Mouse (Mus musculus): ENCODE results near the gene Zfp740.

The Zfp740 gene

DNA sequence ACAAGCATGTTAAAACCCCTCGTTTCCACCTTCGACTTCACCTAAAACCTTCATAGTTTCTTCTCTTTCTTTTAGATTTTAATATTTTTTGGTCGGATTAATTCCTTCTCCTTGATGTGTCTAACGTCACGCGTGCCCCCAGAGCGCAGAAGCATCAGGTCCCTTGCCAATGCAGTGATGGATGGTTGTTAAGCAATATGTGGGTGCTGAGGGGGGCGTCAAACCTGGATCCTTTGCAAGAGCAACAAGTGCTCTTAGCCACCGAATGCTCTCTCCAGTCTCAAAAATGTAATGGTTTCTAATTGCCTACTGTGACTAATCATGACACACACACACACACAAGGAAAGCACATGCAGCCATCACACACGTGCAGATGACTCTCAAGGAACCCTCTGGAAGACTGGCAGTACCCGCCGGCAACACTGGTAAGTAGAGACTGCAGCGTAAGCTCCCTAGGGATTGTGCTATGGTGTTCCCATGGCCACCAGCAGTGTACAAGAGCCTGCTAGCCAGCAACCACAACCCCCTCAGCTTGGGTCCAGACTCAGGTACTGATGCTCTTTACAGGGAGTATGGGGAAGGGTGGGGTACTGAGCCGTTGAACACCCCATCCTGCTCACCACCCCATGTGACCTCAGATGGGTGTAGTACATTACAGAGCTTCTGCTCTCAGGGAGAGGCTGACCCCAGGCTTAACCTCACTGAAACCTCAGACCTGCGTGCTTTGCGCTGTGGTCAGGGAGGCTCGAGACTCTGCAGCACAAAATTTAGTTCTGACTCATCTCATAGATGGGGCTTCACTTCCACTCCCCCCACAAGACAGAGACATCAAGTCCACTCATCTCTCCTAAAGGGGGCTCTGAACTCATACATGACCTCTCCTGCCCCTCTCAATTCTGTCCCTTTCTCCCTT is 27.6 kb downstream of the Zfp740 start:
- DNase-seq: peak in 1 of 2 experiments; percentile 28

- no peak for DNase-seq
These were observed 28.7 kb downstream of the Zfp740 start, which contains the start of gene Itgb7 for GRCm38 (mm10) chr15:102231748-102232147. Gene Itgb7, minus strand, starts transcription at chr15:102231944.

DNA sequence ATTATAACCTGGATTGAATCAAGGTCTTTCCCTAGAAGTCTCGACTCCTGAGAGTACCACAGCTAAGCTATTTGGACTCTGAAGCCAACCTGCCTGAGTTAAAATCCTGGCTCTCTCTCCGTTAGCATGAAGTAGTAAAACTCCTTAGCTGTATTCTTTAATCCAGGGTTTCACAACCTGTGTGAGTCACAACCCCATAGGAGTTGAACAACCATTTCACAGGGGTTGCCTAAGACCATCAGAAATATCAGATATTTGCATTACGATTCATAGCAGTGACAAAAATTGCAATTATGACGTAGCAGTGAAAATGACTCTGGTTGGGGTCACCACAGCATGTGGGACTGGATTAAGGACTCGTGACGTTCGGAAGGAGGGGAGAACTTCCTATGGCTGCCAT is 29.7 kb downstream of the Zfp740 start:
- no peak for DNase-seq

DNA sequence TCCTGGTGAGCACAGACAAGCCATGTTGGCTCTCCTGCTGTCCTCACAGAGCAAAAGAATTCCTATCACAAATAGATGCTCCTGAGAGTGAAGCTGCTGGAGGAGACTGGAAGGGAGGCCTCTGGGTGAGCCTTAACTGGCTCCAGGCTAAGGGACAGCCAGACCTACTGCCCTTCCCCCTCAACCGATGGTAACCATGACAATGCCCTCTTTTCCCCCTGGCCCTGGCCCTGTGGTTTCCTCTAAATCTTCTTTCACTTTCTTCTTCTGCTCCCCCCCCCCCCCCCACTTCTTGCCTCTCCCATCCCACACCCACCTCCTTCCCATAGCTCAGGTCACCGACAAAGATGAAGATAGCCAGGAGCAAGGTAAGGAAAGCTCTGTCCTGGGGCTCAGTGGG is 30.8 kb downstream of the Zfp740 start:
- DNase-seq: peak; percentile 36 to 53

GRCm38 (mm10) chr15:102235371-102236027 is 32.5 kb downstream of the Zfp740 start:
- DNase-seq: peak; percentile 60 to 81

GRCm38 (mm10) chr15:102238543-102239259 is 35.7 kb downstream of the Zfp740 start:
- no peak for DNase-seq

- peak; percentile 87 to 91 for DNase-seq
These were observed 36.2 kb downstream of the Zfp740 start for GRCm38 (mm10) chr15:102239260-102239590.

DNA sequence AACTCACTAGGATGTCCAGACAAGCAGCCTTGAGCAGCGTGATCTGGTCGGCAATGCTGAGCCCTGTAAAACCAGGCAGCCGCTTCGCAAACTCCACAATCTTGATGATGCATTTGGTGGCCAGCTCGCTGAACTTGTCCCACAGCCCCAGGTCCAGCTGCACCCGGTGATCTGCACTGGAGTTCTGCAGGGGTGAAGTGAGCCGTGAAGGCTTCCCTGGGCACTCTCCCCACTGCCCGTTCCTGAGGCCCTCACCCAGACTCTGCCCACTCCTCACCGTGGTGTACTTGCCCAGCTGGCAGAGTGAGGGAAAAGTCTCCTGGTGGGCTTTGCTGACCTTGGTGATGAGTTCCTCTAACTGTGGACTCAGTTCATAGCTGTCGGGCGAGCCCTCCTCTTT is 36.8 kb downstream of the Zfp740 start:
- no peak for DNase-seq

- peak; percentile 77 to 90 for DNase-seq
These were observed 37.6 kb downstream of the Zfp740 start for GRCm38 (mm10) chr15:102240607-102241006.

GRCm38 (mm10) chr15:102242404-102243228 is 39.6 kb downstream of the Zfp740 start:
- no peak for DNase-seq

DNA sequence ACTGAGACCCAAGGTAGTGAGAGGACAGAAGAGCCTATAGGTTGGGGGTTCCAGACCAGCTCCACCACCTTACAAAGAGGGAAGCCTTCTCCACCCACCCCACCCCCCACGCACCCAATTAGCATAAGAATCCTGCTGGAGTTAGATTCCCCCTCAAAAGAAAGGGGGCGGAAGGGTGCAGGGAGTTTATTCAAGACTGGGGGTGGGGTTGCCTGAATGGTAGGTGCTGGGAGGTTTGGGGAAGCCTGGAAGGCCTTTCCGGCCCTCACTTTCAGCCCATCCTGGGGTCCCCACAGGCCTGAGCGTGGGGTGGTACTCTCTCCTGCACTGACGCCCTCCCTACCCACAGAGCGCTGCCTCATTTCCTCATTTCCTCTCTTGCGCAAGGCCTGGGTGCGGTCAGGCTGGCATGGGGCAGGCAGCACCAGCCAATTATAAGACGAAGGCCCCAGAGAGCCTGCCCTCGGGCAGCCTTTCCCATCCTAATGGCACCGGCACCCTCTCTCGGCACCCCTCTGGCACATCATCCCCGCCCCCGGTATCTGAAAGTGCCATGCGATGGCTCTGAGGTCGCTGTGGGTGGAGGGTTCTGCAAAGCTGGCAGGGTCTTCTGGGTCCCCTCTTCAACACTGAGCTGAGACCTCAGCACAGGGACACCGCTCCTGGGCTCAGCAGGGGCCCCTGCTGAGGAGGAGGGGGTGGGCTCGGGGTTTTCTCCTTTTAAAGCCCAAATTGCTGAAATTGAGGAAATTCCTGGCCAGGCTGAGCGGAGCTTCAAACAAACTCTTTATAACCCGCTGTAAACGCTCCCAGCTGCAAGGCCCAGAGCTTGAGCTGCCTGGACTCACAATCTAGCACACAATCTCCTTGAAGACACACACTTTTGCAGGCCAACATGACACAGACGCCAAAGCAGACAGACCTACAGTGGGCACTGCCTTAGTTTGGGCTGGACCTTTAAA is 40.5 kb downstream of the Zfp740 start:
- DNase-seq: peak; percentile 43 to 77

DNA sequence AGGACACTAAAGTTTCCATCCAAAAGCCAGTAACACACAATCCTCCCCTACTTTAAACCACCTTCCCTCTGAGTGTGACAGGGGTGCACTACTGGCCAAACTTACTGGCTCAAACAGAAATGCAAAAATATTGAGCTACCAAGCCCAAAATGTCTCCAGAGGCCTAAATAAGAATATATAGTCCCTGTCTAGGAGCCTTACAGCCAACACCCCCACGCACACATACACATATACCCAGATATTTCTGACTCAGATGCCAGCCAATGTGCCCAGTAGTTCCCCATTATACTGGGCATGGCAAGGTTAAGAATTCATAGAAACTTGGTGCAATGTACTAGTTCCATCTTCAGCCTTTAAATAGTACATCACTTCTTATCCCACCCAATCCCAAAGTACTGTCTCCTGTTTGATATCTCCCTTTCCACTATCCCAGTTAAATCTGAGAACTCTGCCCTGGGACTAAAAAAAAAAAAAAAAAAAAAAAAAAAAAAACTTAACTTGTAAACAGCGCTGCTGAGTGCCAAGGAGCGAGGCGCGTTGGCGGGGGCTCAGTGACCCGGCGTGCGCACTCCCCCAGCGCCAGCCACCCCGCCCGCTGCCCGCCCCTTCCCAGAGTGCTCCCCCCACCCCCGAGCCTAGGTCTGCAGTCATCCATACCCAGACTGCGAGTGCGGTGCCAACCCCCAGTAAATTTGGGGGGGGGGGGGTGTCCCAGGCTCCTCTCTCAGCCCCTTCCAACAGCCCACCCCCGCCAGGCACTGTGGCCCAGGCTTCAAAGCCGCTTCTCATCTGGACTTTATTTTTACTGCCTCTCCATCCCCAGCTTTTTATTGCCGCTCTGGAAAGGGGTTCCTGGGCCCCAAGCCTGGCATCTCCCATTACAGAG is 41.5 kb downstream of the Zfp740 start:
- peak; percentile 58 to 82 for DNase-seq

GRCm38 (mm10) chr15:102245461-102245881 is 42.4 kb downstream of the Zfp740 start:
- peak; percentile 52 to 59 for DNase-seq

DNA sequence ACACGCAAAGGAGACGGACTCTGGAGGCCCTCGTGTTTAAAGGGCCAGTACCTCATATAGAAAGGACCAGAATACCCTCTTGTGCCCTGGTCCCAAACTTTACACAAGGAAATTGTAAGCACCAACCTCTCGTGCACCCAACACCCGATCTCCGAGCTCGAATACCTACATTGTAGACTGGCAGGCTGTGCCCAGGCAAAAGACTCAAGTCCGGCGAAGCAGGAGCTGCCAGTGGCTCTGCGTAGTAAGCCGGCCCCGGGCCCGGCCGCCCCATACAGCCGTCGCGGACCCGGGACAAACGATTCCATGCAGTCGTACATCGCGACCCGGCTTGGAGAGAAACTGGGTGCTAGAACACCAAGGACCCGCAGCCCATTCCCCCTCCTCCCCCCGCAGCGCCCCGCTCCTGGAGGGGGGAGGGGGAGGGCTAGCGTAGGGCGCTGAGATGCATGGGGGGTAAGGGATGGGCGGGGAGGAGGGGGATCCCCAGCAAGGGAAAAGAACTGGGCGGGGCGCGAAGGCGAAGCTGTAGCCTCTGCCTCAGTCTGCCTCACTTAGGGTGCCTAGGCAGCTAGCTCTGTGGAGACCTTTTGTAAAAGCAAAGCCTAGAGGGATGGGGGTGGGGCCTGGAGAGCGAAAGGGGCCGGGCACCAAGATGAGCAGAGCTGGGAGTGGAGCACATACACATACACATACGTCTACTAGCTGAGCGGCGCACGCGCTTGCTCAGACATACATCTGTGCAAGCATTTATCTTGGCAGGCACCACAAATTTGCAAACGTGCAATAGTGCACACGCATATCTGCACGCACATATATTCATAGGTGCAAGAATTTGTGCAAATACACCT is 43.1 kb downstream of the Zfp740 start:
- DNase-seq: peak; percentile 86 to 92

DNA sequence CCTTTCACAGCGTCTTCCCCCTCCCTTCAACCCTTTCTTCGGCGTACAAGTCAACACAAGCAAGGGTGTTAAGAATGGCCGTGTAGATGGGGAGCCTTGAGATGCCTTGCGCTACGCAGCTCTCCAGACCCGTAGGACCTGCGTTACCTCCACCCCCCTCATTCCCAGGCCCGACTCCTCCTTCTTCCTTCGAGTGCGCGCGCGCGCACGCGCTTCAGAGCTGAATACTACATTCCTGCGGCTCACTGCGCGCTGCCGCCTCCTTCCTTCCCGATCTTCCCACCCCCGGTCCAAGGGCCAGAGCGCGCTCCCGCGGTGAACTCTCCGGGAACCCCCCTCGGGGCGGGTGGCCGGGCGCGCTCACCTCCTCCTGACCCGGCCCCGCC is 43.8 kb downstream of the Zfp740 start:
- peak; percentile 98 to 99 for DNase-seq

- DNase-seq: peak; percentile 77 to 89
These were observed 44.4 kb downstream of the Zfp740 start for GRCm38 (mm10) chr15:102247252-102248130.

GRCm38 (mm10) chr15:102248131-102248811 is 45.2 kb downstream of the Zfp740 start:
- DNase-seq: no peak

All from kidney, postnatal 25 days (tissue).